Mouse (Mus musculus) CD4-positive, CD25-positive, alpha-beta regulatory T cell, adult 2 months (primary cell): ENCODE results near the gene Ifngr2.

Experiments used
- DNase-seq: peaks from one replicate; pipeline ENCODE4 v3.0.0-alpha.2; 2012; ENCODE audit warnings: low read depth, low spot score

Gene Ifngr2

GRCm38 (mm10) chr16:91605156-91605555 lies 58.3 kb downstream of the Ifngr2 start:
- no peak for DNase-seq

- no peak for DNase-seq
These were observed 60.1 kb downstream of the Ifngr2 start for GRCm38 (mm10) chr16:91606958-91607357.

- no peak for DNase-seq
These were observed 62.8 kb downstream of the Ifngr2 start for GRCm38 (mm10) chr16:91609501-91610245.

GRCm38 (mm10) chr16:91611248-91611647 lies 64.4 kb downstream of the Ifngr2 start:
- no peak for DNase-seq

- DNase-seq = no peak
These were observed 65.7 kb downstream of the Ifngr2 start for GRCm38 (mm10) chr16:91612525-91612924.

- no peak for DNase-seq
These were observed 67.7 kb downstream of the Ifngr2 start for GRCm38 (mm10) chr16:91614552-91614951.
